Mouse (Mus musculus): ENCODE measurements around the gene Chst14. TPM values are rescaled to one million over a fixed set of nuclear protein-coding genes. Genes with fewer than 3 reads are reported as not detected.

Chst14 gene
- polyA plus RNA-seq, 1 experiment = 10.3 TPM

DNA sequence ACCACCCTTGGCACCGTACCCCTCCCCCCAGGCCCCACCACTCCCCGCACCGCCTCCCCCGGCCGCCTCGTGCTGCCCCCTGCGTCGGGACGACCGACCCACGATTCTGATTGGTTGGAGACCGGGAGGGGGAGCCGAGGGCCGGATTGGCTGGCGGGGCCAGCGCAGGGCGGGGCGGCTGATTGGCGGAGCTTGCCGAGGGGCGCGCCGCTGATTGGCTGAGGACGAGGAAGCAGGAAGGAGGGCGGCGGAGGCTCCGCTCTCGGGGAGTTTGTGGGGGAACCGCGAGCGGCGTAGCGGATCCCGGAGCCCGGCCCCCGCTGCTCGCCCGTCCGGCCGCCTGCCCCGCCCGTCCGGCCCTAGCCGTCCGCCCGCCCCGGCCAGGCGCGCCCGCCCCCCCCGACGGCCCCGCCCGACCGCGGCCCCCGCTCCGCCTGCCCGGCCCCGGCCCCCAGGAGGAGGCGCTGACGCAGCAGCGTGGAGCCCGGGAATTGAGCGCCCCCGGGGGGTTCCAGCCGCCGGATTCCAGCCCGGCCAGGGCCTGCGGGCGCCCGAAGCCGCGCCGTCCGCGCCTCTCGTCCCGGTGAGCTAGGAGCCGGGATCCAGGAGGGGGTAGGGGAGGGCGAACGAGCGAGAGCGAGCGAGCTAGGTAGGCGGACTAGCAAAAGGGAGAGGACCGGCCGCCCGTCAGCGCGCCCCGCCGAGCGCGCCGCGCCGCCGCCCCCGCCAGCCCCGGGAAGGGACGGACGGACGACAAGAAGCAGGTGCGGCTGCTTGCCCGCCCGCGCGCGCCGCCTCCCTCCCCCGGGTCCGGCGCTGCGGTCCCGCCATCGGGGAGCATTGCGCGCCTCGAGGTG is 24.9 kb upstream of the Chst14 start:
- H3K4me3 ChIP-seq (ENCODE audit: low read depth, low read length) = peak overlapping the region; percentile 84
- H3K9ac ChIP-seq (ENCODE audit: low read depth, poor library complexity, severe bottlenecking) = peak overlapping the region; percentile 94
- TF ChIP-seq EP300 (IDR thresholded peaks at IDR 0.05; ENCODE audit: insufficient read depth, low read depth, low read length) (no peak), POLR2A (IDR thresholded peaks at IDR 0.05; ENCODE audit: insufficient read depth, low read length) (no peak), CTCF (IDR thresholded peaks at IDR 0.05; ENCODE audit: low read depth, low read length) (no peak)
- peaks cover 9% of the 10 kb centered on the region; the same call in 1 of the 2 replicates for H3K27me3 ChIP-seq (ENCODE audit: control insufficient read depth, insufficient read depth, low read length, poor library complexity, severe bottlenecking)
- no peaks in the 10 kb centered on the region for H3K9me3 ChIP-seq (replicated peaks; ENCODE audit: control insufficient read depth, insufficient read depth, low read length, poor library complexity, severe bottlenecking)
- H3K27ac ChIP-seq (ENCODE audit: insufficient read depth, low read length) = no peak overlapping the region
- no peaks in the 10 kb centered on the region for H3K36me3 ChIP-seq (ENCODE audit: control insufficient read depth, insufficient read depth, low read length, poor library complexity, severe bottlenecking)
- H3K4me1 ChIP-seq (ENCODE audit: control insufficient read depth, insufficient read depth, low read length) = peaks cover 3% of the 10 kb centered on the region

DNA sequence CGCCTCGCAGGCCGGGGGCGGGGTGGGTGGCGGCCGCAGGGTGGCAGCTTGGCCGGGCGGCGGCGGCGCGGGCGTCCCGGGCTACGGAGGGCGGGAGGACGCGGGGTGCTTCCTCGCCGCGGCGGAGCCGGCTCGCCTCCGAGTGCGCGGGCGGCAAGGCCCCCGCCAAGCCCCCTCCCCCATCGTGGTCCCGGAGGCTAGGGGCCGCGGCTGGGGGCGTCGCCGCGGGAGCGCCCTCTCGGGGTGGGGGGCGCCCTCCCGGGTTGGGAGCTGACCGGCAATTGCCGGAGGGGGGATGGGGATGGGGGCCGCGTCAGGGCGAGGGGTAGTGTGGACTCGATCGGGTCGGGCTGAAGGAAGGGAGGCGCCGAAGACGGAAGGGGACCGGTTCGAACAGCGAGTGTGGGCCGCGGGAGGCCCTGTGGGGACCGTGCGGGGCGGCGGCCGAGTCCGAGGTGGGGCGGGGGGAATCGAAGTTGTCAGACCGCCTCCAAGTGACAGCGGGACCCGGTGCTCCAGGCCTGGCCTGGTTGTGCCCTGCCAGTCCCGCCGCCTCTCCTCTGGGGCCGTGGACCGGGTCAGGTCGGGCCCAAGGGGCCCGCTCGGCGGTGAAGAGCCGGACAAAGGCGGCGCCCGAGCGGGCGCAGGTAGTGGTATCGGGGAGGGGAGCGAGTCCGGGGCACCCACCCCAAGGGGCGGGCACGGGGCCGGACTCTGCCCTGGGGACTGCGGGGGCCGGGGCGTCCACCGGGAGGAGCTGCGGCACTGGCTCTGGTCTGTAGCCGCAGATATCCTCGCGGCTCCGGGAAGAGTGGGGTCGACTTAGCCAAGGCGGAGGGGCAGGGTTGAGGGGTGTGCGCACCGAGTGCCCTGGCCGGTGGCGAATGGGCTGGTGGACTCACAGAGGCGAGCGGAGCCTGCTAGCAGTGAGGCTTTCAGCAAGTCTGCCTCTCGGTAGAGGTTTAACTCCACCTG is 24.0 kb upstream of the Chst14 start:
- peak overlapping the region; percentile 94 for H3K9ac ChIP-seq (ENCODE audit: low read depth, poor library complexity, severe bottlenecking)
- peaks cover 9% of the 10 kb centered on the region; the same call in 1 of the 2 replicates for H3K27me3 ChIP-seq (ENCODE audit: control insufficient read depth, insufficient read depth, low read length, poor library complexity, severe bottlenecking)
- TF ChIP-seq POLR2A (IDR thresholded peaks at IDR 0.05; ENCODE audit: insufficient read depth, low read length) (no peak), CTCF (IDR thresholded peaks at IDR 0.05; ENCODE audit: low read depth, low read length) (peak; percentile 3)
- H3K4me3 ChIP-seq (ENCODE audit: low read depth, low read length) = peak overlapping the region; percentile 84
- H3K27ac ChIP-seq (ENCODE audit: insufficient read depth, low read length) = no peak overlapping the region
- H3K36me3 ChIP-seq (ENCODE audit: control insufficient read depth, insufficient read depth, low read length, poor library complexity, severe bottlenecking) = no peaks in the 10 kb centered on the region
- no peaks in the 10 kb centered on the region for H3K9me3 ChIP-seq (replicated peaks; ENCODE audit: control insufficient read depth, insufficient read depth, low read length, poor library complexity, severe bottlenecking)
- peaks cover 3% of the 10 kb centered on the region for H3K4me1 ChIP-seq (ENCODE audit: control insufficient read depth, insufficient read depth, low read length)

DNA sequence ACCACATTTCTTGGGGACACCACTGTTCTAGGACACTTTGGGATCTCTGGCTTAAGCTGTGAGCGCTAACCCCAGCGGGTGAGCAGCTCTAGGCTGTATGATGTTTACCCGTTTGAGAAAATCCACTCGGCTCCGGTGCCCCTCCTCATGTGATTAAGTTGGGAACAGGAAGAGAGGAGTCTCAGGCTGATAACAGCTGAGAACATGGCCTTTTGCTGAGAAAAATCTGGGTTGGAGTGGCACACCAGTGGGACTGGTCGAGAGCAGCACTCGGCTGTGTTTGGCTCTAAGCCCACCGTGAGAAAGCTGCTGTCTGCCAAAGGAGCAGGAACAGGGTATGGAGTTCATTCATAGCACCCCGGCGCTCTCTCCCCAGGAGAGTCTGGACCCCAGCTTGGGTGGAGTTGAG is 23.0 kb upstream of the Chst14 start:
- Histone ChIP-seq H3K27ac (ENCODE audit: insufficient read depth, low read length) (no peak overlapping the region), H3K36me3 (ENCODE audit: control insufficient read depth, insufficient read depth, low read length, poor library complexity, severe bottlenecking) (no peaks in the 10 kb centered on the region), H3K27me3 (ENCODE audit: control insufficient read depth, insufficient read depth, low read length, poor library complexity, severe bottlenecking) (0 out of 2 replicates have a peak, but pooled peaks cover 7% of the 10 kb centered on the region), H3K4me1 (ENCODE audit: control insufficient read depth, insufficient read depth, low read length) (peaks cover 3% of the 10 kb centered on the region), H3K4me3 (ENCODE audit: low read depth, low read length) (no peak overlapping the region), H3K9me3 (replicated peaks; ENCODE audit: control insufficient read depth, insufficient read depth, low read length, poor library complexity, severe bottlenecking) (no peaks in the 10 kb centered on the region), H3K9ac (ENCODE audit: low read depth, poor library complexity, severe bottlenecking) (no peak overlapping the region)
- TF ChIP-seq EP300 (IDR thresholded peaks at IDR 0.05; ENCODE audit: insufficient read depth, low read depth, low read length) (no peak), POLR2A (IDR thresholded peaks at IDR 0.05; ENCODE audit: insufficient read depth, low read length) (no peak), CTCF (IDR thresholded peaks at IDR 0.05; ENCODE audit: low read depth, low read length) (no peak)

DNA sequence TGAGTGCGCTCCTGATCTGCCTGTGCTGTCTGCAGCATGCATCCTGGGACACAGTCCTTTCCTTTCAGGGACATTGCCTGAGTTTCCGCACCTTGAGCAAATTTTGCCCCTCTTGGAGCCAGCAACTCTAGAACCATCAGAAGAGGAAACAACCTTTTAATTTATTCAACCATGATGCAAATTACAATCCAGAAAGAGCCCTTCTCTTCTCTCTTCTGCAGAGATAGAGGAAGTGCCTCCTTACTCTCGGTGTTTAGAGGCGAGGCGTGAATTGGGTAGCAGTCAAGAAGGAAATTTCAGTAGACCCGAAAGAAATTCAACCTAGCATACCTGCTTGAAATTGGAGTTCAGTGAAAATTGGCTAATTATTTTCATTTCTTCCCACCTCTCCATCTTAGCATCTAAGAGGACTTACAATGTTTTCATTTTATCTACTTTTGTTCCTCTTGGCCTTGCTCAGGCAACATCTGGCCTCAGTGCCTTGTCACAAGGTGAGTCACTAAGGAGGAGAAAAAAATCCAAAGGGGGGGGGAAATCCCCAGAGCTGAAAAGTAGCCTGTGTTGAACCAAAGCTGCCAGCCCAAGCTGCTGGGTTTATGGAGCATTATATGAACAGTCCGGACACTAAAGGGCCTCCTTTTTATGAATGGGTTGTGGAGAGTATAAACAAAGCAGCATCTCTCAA is 20.7 kb upstream of the Chst14 start:
- Histone ChIP-seq H3K9me3 (replicated peaks; ENCODE audit: control insufficient read depth, insufficient read depth, low read length, poor library complexity, severe bottlenecking) (no peaks in the 10 kb centered on the region), H3K27me3 (ENCODE audit: control insufficient read depth, insufficient read depth, low read length, poor library complexity, severe bottlenecking) (0 out of 2 replicates have a peak, but pooled peaks cover 7% of the 10 kb centered on the region), H3K9ac (ENCODE audit: low read depth, poor library complexity, severe bottlenecking) (no peak overlapping the region), H3K27ac (ENCODE audit: insufficient read depth, low read length) (no peak overlapping the region), H3K4me1 (ENCODE audit: control insufficient read depth, insufficient read depth, low read length) (peaks cover 8% of the 10 kb centered on the region), H3K4me3 (ENCODE audit: low read depth, low read length) (no peak overlapping the region), H3K36me3 (ENCODE audit: control insufficient read depth, insufficient read depth, low read length, poor library complexity, severe bottlenecking) (no peaks in the 10 kb centered on the region)
- no peak for TF ChIP-seq EP300 (IDR thresholded peaks at IDR 0.05; ENCODE audit: insufficient read depth, low read depth, low read length)
- no peak for TF ChIP-seq POLR2A (IDR thresholded peaks at IDR 0.05; ENCODE audit: insufficient read depth, low read length)
- no peak for TF ChIP-seq CTCF (IDR thresholded peaks at IDR 0.05; ENCODE audit: low read depth, low read length)

DNA sequence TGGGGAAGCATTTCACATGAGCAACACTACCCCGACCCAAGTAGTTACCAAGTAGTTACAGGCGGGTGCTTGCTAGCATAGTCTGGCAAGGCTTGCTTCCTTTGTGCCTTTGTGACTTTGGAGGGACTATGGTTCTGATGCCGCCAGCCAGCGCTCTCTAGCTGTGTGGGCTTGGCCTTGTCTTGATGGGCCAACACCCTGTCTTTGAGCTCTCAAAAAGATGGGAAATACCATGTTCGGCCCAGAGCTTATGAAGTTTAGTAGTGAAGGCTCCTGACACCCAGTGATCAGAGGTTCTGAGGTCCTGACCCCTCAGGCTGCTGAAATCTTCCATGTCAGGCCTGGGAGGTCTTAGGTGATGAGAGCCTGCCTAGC is 20.2 kb upstream of the Chst14 start:
- H3K36me3 ChIP-seq (ENCODE audit: control insufficient read depth, insufficient read depth, low read length, poor library complexity, severe bottlenecking) = no peaks in the 10 kb centered on the region
- TF ChIP-seq EP300 (IDR thresholded peaks at IDR 0.05; ENCODE audit: insufficient read depth, low read depth, low read length) (no peak), CTCF (IDR thresholded peaks at IDR 0.05; ENCODE audit: low read depth, low read length) (no peak), POLR2A (IDR thresholded peaks at IDR 0.05; ENCODE audit: insufficient read depth, low read length) (no peak)
- H3K9ac ChIP-seq (ENCODE audit: low read depth, poor library complexity, severe bottlenecking) = no peak overlapping the region
- H3K27me3 ChIP-seq (ENCODE audit: control insufficient read depth, insufficient read depth, low read length, poor library complexity, severe bottlenecking) = 0 out of 2 replicates have a peak, but pooled peaks cover 7% of the 10 kb centered on the region
- H3K9me3 ChIP-seq (replicated peaks; ENCODE audit: control insufficient read depth, insufficient read depth, low read length, poor library complexity, severe bottlenecking) = no peaks in the 10 kb centered on the region
- H3K4me3 ChIP-seq (ENCODE audit: low read depth, low read length) = no peak overlapping the region
- H3K4me1 ChIP-seq (ENCODE audit: control insufficient read depth, insufficient read depth, low read length) = peaks cover 8% of the 10 kb centered on the region
- no peak overlapping the region for H3K27ac ChIP-seq (ENCODE audit: insufficient read depth, low read length)

Data from ES-Bruce4 (cell line).